Mouse (Mus musculus) limb, embryonic 15.5 days (tissue): ENCODE data around the gene Uqcc2. TPM values are rescaled to one million over a fixed set of nuclear protein-coding genes. Genes with fewer than 3 reads are reported as not detected.

ENCODE experiments used
- ATAC-seq: fragments of 200-750 bp; cut with Nextera tagmentation; 2 replicates; pipeline ENCODE4 v1.8.0; 2017; ENCODE audit warnings: low read depth, moderate TSS enrichment; ENCODE audit not compliant: insufficient number of reproducible peaks, low FRiP score, low TSS enrichment
- H3K27ac ChIP-seq: fragments of 300-500 bp; sonication (generic); 2 replicates; pipeline ENCODE4 v1.5.1; 2015; ENCODE audit warnings: moderate library complexity, mild to moderate bottlenecking, inconsistent platforms
- H3K27me3 ChIP-seq: fragments of 300-500 bp; sonication (generic); 2 replicates; pipeline ENCODE4 v1.6.1; 2015; ENCODE audit warnings: inconsistent platforms
- H3K36me3 ChIP-seq: fragments of 300-500 bp; sonication (generic); 2 replicates; pipeline ENCODE4 v1.6.1; 2015; ENCODE audit warnings: inconsistent platforms
- H3K4me1 ChIP-seq: fragments of 300-500 bp; sonication (generic); 2 replicates; pipeline ENCODE4 v1.6.1; 2015; ENCODE audit warnings: inconsistent platforms
- H3K4me2 ChIP-seq: fragments of 300-500 bp; sonication (generic); 2 replicates; pipeline ENCODE4 v1.6.1; 2015; ENCODE audit warnings: mild to moderate bottlenecking, inconsistent platforms
- H3K4me3 ChIP-seq: fragments of 300-500 bp; sonication (generic); 2 replicates; pipeline ENCODE4 v1.5.1; 2015; ENCODE audit warnings: mild to moderate bottlenecking, inconsistent platforms
- H3K9ac ChIP-seq: fragments of 300-500 bp; sonication (generic); 2 replicates; pipeline ENCODE4 v1.6.1; 2015; ENCODE audit warnings: inconsistent platforms
- H3K9me3 ChIP-seq: fragments of 300-500 bp; sonication (generic); 2 replicates; pipeline ENCODE4 v1.6.1; 2016; ENCODE audit warnings: inconsistent platforms
- WGBS: fragments of 180-500 bp; shearing (Covaris S2); methylation state at CpG from one replicate; pipeline ENCODE4 v1.1.7; 2015; 5-methylcytosine and 5-hydroxymethylcytosine counted together
- polyA plus RNA-seq: library from polyadenylated mRNA; unstranded; fragments of >200 nt; fragmentation: Nextera tagmentation; extraction: Ambion mirVana; gene quantifications from 2 replicates; pipeline ENCODE4 v1.2.1, GENCODE M21; 2015

Uqcc2 gene
- polyA plus RNA-seq, 1 experiment from 2014 or later = 276 TPM

DNA sequence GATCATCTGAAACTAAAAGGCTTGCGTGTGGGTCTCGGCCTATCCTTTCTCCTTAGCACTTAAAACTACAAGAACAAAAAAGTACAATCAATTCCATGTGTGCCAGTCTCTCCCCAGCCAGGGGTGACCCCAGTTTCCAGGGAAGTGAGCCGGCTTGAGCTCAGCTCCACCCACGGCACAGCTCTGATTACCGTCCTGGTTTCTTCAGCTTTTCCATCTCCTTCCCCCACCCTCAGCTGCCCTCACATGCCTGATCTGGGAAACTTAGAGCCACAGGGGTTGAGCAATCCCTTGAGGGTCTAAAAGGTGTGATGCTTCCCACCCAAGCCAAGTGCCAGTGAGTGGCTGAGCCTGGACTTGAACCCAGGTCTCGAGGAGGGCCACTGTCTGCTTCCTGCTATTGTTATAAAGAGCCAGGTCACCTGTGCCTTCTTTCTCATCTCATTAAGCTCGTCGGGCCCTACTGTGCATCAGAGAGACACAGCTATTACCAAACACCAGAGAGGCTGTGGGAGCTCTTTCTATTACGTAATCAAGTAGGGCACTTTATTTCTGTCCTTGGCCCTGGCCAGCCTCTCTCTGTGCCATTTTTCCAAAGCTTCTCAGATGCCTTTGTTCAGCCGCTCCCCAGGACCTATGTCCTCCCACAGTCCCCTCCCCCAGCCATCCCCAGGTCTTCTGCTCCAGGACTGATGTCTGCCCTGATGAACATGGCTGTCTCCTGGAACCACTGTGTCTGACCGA, 36.4 kb upstream of the Uqcc2 start:
- Histone ChIP-seq H3K9me3 (no peaks in the 10 kb centered on the region), H3K27me3 (no peaks in the 10 kb centered on the region), H3K27ac (peak overlapping the region; percentile 48), H3K4me2 (no peak overlapping the region), H3K36me3 (no peaks in the 10 kb centered on the region), H3K9ac (no peak overlapping the region), H3K4me3 (no peak overlapping the region), H3K4me1 (peaks cover 25% of the 10 kb centered on the region)
- 47% methylated on average over 11 of the region's 11 CpGs for WGBS
- ATAC-seq = 0 out of 2 replicates have a peak, but pooled peaks have one; percentile 15

DNA sequence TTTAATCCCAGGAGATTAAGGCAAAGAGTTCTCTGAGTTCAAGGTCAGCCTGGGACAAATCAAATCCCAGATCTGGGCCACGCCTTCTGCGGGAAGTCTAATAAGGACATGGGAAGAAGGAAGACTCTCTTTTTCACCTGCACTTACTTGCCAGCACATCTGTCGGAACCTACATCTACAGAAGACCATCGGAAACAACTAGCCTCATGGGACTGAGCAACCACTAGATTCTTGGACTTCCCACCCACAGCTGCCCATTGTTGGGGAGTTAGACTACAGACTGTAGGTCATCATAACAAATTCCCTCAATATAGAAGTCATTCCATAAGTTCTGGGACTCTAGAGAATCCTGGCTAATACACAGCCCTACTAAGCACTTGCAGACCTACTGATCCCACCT, 34.9 kb upstream of the Uqcc2 start:
- Histone ChIP-seq H3K4me3 (no peak overlapping the region), H3K9me3 (no peaks in the 10 kb centered on the region), H3K9ac (no peak overlapping the region), H3K27ac (no peak overlapping the region), H3K4me2 (no peak overlapping the region), H3K36me3 (no peaks in the 10 kb centered on the region), H3K4me1 (peaks cover 23% of the 10 kb centered on the region), H3K27me3 (no peaks in the 10 kb centered on the region)
- WGBS = 88% methylated on average over 4 of the region's 4 CpGs
- ATAC-seq = no peak

DNA sequence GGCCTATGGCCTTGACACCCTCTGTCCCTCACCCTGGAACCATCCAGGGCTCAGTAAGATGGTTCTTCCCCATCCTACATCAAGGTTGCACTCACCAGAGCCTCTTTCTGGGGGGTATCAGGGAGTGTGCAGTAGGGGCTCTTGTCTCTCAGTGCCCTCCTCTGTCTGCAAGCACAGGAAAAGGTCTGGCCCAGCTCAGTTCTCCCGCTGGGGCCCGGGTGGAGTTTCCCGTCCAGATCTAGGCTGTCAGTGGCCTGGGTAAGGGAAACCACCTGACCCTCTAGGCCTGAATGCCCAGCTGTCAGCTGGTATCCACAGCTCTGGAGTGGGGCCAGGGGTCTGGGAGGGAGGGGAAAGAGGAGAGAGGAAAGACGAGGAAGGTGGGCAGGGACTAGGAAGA, 33.8 kb upstream of the Uqcc2 start, which contains the start of gene Ip6k3:
Ip6k3 (minus strand) TSS at position 251 of the 400 bp plus-strand sequence.
- no peaks in the 10 kb centered on the region for H3K36me3 ChIP-seq
- no peaks in the 10 kb centered on the region for H3K27me3 ChIP-seq
- no peak within 1 kb of the TSS for H3K9ac ChIP-seq
- H3K4me2 ChIP-seq = no peak within 1 kb of the TSS
- 57% methylated on average over 4 of the region's 4 CpGs for WGBS
- H3K27ac ChIP-seq = no peak within 1 kb of the TSS
- ATAC-seq = no peak
- H3K4me3 ChIP-seq = no peak within 1 kb of the TSS
- no peaks in the 10 kb centered on the region for H3K9me3 ChIP-seq
- H3K4me1 ChIP-seq = peaks cover 23% of the 10 kb centered on the region

DNA sequence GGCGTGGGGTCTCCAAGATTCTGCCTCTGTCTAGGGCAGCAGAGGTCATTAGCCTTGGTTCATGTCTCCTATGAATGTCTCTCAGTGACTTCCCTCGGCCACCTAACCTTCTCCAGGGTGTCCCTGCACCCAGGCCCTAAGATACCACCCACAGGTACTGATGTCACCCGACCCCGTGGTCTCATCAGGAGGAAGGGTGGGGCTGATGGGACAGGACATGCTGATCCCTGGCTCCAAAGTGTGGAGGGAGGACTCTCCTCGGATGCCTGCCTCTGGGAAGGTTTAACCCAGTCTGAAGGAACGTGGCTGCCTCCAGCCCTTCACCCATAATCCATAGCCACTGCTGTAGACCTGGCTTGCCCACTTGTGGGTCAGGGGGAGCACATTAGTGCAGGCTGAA, 33.2 kb upstream of the Uqcc2 start:
- Histone ChIP-seq H3K27me3 (no peaks in the 10 kb centered on the region), H3K9me3 (no peaks in the 10 kb centered on the region), H3K4me2 (no peak overlapping the region), H3K36me3 (no peaks in the 10 kb centered on the region), H3K27ac (no peak overlapping the region), H3K4me3 (no peak overlapping the region), H3K4me1 (peaks cover 23% of the 10 kb centered on the region), H3K9ac (no peak overlapping the region)
- 73% methylated on average over 6 of the region's 6 CpGs for WGBS
- ATAC-seq = no peak

DNA sequence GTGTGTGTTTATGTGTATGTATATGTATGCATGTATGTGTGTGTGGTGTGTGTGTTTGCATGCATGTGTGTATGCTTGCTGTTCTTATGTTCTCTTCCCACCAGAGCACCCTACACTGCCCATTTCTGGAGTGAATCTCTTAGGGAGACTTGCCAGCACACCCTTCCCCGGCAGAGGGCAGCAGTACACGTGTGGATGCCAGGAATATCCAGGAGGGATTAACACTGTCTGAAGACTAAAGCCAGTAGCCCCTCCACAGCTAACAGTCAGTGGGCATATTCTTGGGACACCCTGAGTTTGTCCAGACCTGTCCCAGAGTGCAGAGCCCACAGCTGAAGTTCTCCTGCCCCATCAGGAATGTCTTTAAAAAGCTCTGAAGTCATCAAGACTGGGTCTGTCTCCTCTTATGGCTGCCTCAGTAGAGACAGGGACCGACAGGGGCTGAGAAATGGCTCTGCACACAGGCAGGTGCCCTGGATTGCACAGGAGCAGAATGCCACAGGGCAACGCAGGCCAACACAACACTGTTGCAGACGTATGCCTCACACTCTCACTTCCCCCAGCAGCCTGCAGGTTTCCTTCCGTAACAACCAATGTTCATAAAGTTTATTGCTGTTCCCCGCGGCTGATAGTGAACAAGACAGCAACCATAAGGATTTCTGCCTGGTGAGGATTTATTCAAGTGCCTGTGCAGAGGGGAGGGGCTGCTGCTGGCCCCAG, 31.5 kb upstream of the Uqcc2 start:
- H3K36me3 ChIP-seq = no peaks in the 10 kb centered on the region
- H3K9me3 ChIP-seq = no peaks in the 10 kb centered on the region
- ATAC-seq = 0 out of 2 replicates have a peak, but pooled peaks have one; percentile 16
- 22% methylated on average over 8 of the region's 8 CpGs for WGBS
- peaks cover 30% of the 10 kb centered on the region for H3K4me1 ChIP-seq
- no peaks in the 10 kb centered on the region for H3K27me3 ChIP-seq
- H3K27ac ChIP-seq = no peak overlapping the region
- no peak overlapping the region for H3K4me2 ChIP-seq
- no peak overlapping the region for H3K4me3 ChIP-seq
- no peak overlapping the region for H3K9ac ChIP-seq

DNA sequence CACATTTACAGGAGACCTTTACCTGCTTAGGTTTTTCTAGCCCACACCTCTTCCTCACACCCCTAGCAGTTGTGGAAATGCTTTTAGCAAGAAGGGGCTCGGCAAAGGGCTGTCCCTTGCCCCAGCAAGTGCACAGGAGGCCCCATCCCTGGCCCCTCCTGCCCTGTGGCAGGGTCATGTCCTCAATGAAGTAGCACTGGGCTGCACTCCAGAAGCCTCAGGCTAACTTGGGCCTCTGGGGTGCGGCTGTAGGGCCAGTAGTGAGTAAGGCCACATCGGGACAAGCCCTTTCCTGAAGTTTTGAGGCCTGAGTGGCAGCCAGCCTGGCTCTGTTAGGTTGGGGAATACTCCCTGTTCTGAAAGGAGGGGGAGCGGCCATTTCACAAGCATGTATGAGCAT, 27.2 kb upstream of the Uqcc2 start:
- no peak overlapping the region for H3K27ac ChIP-seq
- ATAC-seq = no peak
- WGBS = 44% methylated on average over 4 of the region's 4 CpGs

DNA sequence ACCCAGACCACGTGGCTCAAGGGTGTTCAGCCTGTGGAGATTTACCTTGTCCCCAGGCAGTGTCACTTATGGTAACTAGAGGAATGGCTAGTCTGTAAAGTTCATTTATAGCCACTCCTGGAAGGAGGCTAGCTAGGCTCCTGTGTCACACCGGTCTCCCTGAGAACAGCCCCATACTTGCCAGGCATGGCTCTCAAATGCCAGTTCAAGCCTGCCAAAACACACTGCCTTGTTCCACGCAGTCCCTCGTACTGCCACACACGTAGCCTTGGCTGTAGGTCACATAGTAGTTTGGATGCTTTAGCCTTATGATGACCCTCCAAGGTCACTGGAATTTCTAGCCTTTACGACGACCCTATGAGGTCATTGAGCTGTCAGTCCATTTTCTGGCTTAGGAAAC, 25.5 kb upstream of the Uqcc2 start:
- no peak overlapping the region for H3K4me3 ChIP-seq
- H3K9ac ChIP-seq = no peak overlapping the region
- H3K27ac ChIP-seq = no peak overlapping the region
- 67% methylated on average over 7 of the region's 7 CpGs for WGBS
- no peak for ATAC-seq
- peaks cover 26% of the 10 kb centered on the region for H3K4me1 ChIP-seq
- H3K4me2 ChIP-seq = no peak overlapping the region
- no peaks in the 10 kb centered on the region for H3K9me3 ChIP-seq
- H3K27me3 ChIP-seq = no peaks in the 10 kb centered on the region
- no peaks in the 10 kb centered on the region for H3K36me3 ChIP-seq

More for the DNA sequence above, 27.2 kb upstream of the Uqcc2 start:
- Histone ChIP-seq H3K9ac (no peak overlapping the region), H3K4me3 (no peak overlapping the region), H3K9me3 (no peaks in the 10 kb centered on the region), H3K27me3 (no peaks in the 10 kb centered on the region), H3K36me3 (no peaks in the 10 kb centered on the region), H3K4me2 (no peak overlapping the region), H3K4me1 (peaks cover 20% of the 10 kb centered on the region)

DNA sequence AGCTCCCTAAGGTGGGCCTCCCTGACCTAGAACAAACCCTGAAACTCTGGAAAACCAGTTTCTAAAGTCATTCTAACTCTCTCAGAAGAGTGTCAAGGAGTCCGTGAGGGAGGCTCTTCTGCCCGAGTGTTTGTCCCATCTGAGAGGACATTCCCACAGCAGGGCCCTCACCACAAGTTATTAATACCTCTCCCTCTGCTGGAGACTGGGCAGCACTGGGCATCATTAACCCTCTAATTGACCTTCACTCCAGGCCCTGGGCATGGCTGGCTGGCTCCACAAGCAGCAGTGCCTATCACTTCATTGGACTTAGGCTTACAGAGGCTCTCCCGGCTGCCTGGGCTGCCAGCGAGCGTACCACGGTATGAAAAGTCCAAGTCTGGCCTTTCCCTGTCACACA, 24.7 kb upstream of the Uqcc2 start:
- H3K36me3 ChIP-seq = no peaks in the 10 kb centered on the region
- H3K27ac ChIP-seq = no peak overlapping the region
- peaks cover 33% of the 10 kb centered on the region for H3K4me1 ChIP-seq
- no peak overlapping the region for H3K4me3 ChIP-seq
- H3K9me3 ChIP-seq = no peaks in the 10 kb centered on the region
- H3K4me2 ChIP-seq = no peak overlapping the region
- 74% methylated on average over 6 of the region's 6 CpGs for WGBS
- no peaks in the 10 kb centered on the region for H3K27me3 ChIP-seq
- no peak for ATAC-seq
- H3K9ac ChIP-seq = no peak overlapping the region

DNA sequence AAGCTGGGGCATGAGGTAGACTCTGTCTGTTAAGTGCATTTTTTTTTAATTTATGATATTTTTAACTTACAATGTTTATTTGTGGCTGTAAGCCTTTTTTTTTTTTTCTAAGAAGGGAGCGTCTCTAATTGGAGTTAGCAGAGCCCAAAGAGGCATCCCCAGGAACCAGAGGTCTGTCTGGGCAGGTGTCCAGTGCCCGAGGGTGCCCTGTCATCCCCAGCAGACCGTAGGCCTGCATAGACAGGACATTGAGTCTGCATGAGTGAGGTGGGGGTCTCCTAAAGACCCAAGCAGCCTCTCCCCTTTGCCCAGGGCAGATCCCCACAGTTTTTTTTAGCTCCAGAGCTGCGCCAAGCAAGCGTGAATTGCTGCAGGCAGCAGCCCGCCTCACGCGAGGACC, 22.0 kb upstream of the Uqcc2 start:
- no peak for ATAC-seq
- H3K4me3 ChIP-seq = no peak overlapping the region
- 77% methylated on average over 8 of the region's 8 CpGs for WGBS
- H3K27ac ChIP-seq = no peak overlapping the region
- H3K9me3 ChIP-seq = no peaks in the 10 kb centered on the region
- no peak overlapping the region for H3K4me2 ChIP-seq
- peaks cover 40% of the 10 kb centered on the region for H3K4me1 ChIP-seq
- no peak overlapping the region for H3K9ac ChIP-seq
- no peaks in the 10 kb centered on the region for H3K27me3 ChIP-seq
- H3K36me3 ChIP-seq = no peaks in the 10 kb centered on the region

DNA sequence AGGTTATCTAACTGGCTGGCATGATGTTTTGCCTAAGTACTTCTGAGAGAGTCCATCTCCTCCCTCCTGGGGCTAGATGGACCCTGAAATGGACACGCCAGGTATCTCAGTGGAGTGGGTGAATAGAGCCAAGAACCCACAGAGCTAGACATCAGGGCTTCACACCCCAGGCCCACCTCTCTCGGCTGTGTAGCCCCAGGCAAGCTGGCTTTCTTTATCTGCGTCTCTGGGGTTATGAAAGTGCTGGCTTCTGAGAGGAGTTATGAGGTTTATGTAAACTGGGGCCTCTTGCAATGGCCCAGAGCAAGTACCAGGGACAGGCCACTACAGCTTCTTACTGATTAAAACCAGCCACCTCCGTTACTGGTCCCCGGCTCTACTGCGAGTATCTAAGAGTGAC, 21.2 kb upstream of the Uqcc2 start:
- ATAC-seq = no peak
- Histone ChIP-seq H3K9ac (no peak overlapping the region), H3K27me3 (no peaks in the 10 kb centered on the region), H3K36me3 (no peaks in the 10 kb centered on the region), H3K9me3 (no peaks in the 10 kb centered on the region), H3K4me3 (no peak overlapping the region), H3K27ac (0 out of 2 replicates have a peak overlapping the region, but pooled peaks have one; percentile 79), H3K4me1 (peaks cover 44% of the 10 kb centered on the region), H3K4me2 (no peak overlapping the region)
- 45% methylated on average over 6 of the region's 6 CpGs for WGBS

DNA sequence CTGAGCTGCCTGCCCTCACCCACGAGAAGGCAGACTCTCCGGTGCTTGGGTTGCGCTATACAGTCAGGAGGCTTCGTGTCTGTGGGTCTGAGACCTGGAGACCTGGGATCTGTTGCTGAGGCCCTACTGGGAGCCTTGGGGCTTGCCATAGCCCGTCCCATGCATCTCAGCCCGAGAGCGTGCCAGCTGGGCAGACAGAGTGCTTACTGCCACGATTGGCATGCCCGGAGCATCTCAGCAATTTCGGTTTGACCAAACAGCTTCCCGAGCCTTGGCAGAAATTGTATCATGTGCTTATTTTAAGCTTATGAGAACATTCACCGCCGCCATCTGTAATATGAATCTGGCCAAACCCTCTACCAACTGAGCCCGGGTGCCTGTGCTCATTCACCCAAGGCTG, 20.5 kb upstream of the Uqcc2 start:
- 75% methylated on average over 14 of the region's 14 CpGs for WGBS

DNA sequence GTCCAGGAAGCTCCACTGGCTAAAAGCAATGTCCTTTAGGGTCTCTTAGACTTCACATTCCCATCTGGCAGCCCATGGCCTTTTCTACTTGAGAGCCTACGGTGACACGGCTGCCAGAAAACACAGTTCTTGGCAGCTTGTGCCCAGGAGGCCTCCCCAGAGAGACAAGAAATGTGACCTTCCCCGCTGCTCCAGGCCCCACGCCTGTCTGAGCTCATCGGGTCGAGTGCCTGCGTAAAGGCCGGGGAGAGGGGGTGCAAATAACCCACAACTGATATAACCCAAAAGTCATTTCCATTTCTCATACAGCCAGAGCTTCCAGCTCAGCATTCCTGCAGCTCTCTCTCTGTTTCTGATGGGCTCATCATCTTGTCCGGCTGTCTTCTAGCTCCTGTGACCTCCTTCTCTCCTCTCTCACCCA, 20.1 kb upstream of the Uqcc2 start:
- Histone ChIP-seq H3K27ac (peak overlapping the region; percentile 79), H3K27me3 (no peaks in the 10 kb centered on the region), H3K4me1 (peaks cover 49% of the 10 kb centered on the region), H3K4me2 (no peak overlapping the region), H3K9me3 (no peaks in the 10 kb centered on the region), H3K4me3 (no peak overlapping the region), H3K36me3 (no peaks in the 10 kb centered on the region), H3K9ac (no peak overlapping the region)
- no peak for ATAC-seq
- 43% methylated on average over 9 of the region's 9 CpGs for WGBS

More for the DNA sequence above, 20.5 kb upstream of the Uqcc2 start:
- H3K4me1 ChIP-seq = peaks cover 44% of the 10 kb centered on the region
- H3K4me3 ChIP-seq = no peak overlapping the region
- H3K4me2 ChIP-seq = no peak overlapping the region
- H3K27ac ChIP-seq = peak overlapping the region; percentile 79
- H3K9ac ChIP-seq = no peak overlapping the region
- H3K27me3 ChIP-seq = no peaks in the 10 kb centered on the region
- no peaks in the 10 kb centered on the region for H3K9me3 ChIP-seq
- no peaks in the 10 kb centered on the region for H3K36me3 ChIP-seq
- no peak for ATAC-seq
